Mouse (Mus musculus) left cerebral cortex, adult 18-20 months (tissue): ENCODE results near the gene Ubxn6. TPM values are rescaled to one million over a fixed set of nuclear protein-coding genes. Genes with fewer than 3 reads are reported as not detected.
"Not testable (repeated sequence)": the region's sequence is repeated elsewhere in the genome, so short reads cannot be mapped to it uniquely, and the experiment has no call there.

Experiments used
- DNase-seq, 2 experiments: peaks; one replicate each; pipeline ENCODE4 v3.0.0; 2021 to 2022; ENCODE audit warnings: low spot score in 2 of 2, mixed read lengths in 1 of 2
- total RNA-seq, 2 experiments: library from RNA; stranded (reverse); gene quantifications; 2 replicates each; pipeline ENCODE4 v1.2.3; 2021

Ubxn6 gene
- total RNA-seq, 2 experiments from 2014 or later, result 84.1 to 97.8 TPM

DNA sequence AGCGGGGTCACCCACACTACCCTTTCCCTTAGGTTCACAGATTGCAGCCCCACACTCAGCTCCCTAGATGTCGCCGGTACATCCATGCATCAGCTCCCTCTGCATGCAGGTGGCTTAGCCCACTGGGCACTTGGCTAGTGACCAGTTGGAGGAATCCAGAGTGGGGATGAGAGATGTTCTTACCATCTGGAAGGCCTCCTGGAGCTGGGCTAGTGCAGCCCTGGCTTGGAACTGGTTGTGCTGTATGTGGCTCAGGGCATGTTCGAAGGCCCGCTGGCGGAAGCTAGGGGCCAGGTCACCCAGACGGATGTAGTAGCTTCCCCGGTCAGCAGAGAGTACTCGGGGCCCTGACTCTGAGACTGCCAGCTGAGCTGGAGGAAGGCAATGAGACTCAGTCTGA is 28.1 kb upstream of the Ubxn6 start:
- no peak for DNase-seq

- DNase-seq, result no peak
Observed at GRCm38 (mm10) chr17:56102158-56102557, 27.3 kb upstream of the Ubxn6 start.

GRCm38 (mm10) chr17:56100811-56101210 is 26.0 kb upstream of the Ubxn6 start:
- DNase-seq, result no peak

DNA sequence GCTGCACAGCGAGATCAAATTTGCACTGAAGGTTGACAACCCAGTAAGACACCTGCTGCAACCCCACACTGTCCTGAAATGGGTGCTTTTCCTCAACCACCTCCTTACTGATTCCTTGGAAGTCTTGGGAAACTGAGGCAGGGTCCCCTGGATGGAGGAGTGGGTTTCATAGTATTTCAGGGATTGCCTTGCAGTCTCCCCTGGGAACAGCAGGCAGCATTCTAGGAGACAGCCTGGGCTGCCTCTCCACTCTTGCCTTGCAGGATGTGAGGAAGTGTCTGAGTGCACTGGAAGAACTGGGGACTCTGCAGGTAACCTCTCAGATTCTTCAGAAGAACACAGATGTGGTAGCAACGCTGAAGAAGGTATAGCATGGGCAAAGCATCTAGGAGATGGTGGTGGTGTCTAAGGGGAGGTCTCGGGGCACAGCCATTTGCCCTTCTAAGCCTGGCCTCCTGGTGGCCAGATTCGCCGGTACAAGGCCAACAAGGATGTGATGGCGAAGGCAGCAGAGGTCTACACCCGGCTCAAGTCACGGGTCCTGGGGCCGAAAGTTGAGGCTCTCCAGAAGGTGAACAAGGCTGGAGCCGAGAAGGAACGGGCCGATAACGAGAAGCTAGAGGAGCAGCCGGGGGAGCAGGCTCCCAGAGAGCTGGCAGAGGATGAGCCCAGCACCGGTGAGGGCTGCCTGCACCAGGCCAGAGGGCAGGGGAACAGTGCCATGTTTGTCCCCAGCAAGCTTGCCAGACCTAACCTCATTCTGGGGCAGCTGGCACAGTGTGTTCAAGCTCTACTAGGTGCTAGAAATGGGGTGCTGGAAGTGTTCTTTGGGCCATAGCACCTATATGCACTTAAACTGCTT is 24.1 kb upstream of the Ubxn6 start:
- no peak for DNase-seq

- DNase-seq, result no peak
Observed at GRCm38 (mm10) chr17:56098180-56098579, 23.4 kb upstream of the Ubxn6 start.

- DNase-seq, result no peak
Observed at GRCm38 (mm10) chr17:56096883-56097282, 22.1 kb upstream of the Ubxn6 start.

DNA sequence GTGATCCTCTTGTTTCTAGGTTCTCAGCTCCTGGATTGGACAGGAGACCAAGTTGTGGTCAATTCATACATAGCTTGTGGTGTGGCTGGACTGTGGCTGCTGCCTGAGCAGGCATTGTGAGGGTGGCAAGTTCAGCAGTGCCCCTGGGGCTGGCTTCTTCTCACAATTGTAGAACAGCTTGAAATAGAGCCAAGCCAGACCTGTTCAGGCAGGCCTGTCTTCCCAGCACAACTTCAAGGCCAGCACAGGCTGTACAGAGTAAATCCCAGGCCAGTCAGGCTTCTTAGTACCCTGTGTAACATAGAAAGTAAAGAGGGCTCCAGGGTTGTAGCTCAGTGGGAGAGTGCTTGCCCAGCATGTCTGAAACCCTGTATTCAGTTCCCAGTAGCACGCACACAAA is 18.0 kb upstream of the Ubxn6 start:
- DNase-seq, result no peak

GRCm38 (mm10) chr17:56092312-56092711 is 17.5 kb upstream of the Ubxn6 start:
- DNase-seq, result no peak

DNA sequence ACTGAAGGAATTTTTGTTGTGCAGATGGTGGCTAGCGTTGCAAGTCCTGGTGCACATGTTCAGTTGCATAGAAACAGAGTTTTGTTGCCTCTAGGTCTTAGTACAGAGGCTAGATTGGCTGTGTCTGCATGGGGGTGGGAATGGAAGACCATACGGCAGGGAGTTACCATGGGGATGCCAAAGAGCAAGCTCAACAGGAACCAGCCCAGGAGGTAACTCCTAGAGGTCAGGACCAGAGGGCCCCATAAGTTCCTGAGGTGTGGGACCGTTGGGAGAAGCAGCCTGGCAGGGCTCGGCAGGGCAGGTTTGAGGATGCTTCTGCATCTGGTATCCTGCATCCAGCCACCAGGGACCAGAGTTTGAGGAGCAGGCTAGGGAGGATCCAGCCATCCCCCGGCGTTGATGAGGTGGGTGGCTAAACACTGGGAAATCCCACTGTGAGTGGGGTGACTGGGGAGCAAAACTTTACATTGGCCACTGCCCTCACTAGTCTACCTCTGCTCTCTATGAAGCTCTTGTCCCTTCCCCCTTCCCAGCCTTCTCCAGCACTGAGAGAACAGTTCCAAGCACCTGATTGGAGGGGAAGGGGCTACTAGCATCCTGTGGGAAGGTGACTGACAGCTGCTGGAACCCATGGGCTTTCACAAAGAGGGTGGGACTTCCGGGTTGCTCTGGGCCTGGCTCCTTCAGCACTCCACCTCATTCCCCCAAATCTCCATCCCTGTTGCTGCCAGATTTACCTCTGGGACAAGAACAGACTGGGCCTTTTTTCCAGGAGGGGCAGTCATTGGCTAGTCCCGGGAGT is 6.2 kb upstream of the Ubxn6 start:
- DNase-seq, result peak in 1 of 2 experiments; percentile 34

DNA sequence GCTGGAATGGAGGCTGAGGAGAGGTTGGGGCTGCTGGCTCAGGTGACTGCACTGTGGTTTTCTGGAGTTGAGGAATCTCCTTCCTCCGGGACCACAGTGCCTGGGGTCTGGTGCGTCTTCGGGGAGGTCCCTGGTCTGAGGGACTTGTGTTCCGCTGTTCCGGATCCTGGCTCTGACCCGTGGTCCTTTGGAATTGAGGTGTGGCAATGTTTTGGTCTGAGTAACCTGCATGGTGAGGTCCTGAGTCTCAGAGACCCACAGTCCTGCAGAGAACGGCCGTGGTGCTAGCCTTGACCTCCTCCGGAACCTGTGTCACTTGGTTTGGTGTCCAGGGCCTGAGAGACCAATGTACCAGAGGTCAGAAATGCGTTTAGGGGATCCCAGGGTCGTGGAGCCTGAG is 5.1 kb upstream of the Ubxn6 start:
- DNase-seq, result peak in 1 of 2 experiments; percentile 18

DNA sequence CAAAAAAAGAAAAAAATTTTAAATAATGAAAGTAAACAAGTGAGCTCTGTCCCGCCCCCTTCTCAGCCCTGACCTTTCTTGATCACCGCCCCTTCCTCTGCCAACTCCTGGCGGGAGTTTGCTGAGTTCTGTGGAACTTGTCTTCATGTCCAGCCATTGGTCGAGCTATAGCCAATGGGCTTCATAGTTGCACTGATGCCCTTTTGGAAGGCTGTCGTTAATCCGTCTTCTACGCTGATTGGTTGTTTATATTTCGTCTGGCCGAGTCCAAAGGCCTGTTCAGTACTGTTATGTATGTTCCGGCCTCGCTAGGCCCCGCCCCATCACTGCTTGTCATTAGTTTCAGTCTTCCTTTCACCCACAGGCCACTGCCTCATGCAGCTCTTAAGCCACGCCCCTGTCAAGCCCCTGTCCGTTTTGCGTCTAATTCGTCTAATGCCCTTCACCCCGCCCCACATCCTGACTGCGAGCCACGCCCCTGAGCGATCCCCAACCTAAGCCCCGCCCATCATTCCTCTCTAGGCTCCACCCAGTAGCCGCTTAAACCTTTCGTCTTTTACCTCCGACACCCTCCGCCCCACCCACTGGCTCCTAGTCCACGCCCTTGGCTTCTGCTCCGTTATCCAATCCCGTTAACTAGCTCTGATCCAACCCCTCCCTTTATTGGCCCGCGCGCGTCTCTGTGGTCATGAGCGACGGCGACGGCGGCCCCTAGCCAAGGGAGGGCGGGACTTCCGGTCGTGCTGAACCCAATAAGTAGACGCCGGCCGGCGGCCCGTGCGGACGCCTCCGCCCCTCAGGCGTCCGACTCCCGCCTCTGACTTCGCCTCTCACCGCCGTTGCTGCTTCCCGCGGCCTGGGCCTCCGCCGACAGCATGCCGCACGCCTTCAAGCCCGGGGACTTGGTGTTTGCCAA is 4.3 kb upstream of the Ubxn6 start, which contains the start of gene Hdgfl2:
Gene Hdgfl2 (plus strand): TSS at position 755 of the 916 bp plus-strand sequence.
- DNase-seq, result peak; percentile 99

- not testable (repeated sequence) for DNase-seq
Observed at GRCm38 (mm10) chr17:56078361-56078760, 3.5 kb upstream of the Ubxn6 start.

- no peak for DNase-seq
Observed at GRCm38 (mm10) chr17:56077523-56077922, 2.7 kb upstream of the Ubxn6 start.

DNA sequence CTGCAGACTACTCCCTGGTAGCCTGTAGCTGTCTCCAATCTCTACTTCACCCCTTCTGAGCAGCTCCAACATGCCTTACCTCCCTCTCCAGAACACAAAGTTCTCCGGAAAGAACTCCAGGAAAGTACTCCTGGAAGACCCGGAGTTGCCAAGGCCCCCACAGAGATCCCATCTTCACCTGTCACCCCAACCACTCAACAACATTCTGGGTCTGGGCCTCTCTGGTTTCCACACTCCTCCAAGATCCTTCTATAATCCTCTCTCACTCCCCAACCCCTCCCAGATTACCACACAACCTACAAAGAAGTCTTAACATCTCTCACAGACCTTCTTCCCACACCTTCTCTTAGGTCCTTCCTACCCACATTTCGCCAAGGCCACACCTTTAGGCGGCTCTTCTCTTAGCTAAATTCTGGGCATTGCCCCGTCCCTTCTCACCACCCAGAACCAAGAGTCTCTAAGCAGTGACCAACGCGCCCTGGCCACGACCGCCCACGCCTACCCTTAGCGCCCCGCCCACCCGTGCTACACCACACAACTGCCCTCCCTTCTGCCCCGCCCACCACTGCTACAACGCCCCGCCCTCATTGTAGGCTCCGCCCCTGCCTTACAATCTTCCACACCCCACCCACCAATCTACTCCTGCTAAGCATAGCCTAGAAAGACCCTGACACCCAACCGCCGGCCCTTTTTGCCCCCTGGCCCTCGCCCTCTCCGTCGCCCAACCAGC is 566 bp downstream of the Ubxn6 start:
- peak; percentile 63 to 66 for DNase-seq

- DNase-seq, result no peak
Observed at GRCm38 (mm10) chr17:56072243-56072642, 2.6 kb downstream of the Ubxn6 start.

DNA sequence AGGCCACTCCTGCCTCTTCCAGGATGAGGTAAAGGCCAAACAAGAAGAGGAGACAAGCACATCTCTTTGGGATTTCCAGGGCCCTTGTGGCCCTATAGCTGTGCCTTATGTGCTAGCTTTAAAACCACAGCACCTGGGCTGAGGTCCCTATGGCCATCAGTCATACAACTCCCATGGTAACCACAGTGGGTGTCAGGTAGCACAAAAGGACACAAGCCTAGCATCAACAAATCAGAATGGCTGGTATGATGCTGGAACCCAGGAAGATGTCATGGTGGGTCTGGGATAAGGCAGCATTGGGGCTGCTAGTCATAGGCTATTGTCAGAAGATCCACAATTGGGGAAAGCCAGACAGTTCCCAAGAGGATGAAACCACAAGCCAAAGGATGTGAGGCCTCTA is 3.7 kb downstream of the Ubxn6 start:
- DNase-seq, result no peak

GRCm38 (mm10) chr17:56069066-56069465 is 5.8 kb downstream of the Ubxn6 start:
- no peak for DNase-seq

GRCm38 (mm10) chr17:56066451-56066850 is 8.4 kb downstream of the Ubxn6 start:
- DNase-seq, result no peak

DNA sequence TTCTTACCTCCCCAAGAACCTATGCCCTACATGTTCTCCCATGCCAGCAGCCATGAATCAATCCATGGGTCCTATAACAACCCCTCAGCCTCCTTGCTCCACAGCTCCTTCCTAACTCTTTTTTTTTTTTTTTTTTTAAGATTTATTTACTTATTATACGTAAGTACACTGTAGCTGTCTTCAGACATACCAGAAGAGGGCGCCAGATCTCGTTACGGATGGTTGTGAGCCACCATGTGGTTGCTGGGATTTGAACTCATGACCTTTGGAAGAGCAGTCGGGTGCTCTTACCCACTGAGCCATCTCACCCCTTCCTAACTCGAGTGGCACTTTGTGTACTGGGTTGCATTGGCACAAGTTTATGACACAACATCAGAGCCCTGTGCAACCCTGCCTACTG is 9.1 kb downstream of the Ubxn6 start:
- not testable (repeated sequence) for DNase-seq

GRCm38 (mm10) chr17:56062081-56062480 is 12.7 kb downstream of the Ubxn6 start:
- DNase-seq, result no peak
